Mouse (Mus musculus): Measurements from ENCODE around the gene Glra1. TPM values are rescaled to one million over a fixed set of nuclear protein-coding genes. Genes with fewer than 3 reads are reported as not detected.

Gene Glra1
- total RNA-seq, 2 experiments from 2014 or later, result not detected

- peak; percentile 58 to 61 for DNase-seq (ENCODE audit: low spot score in 2 of 2)
Measured at GRCm38 (mm10) chr11:55518806-55519674, 89.0 kb downstream of the Glra1 start.

- DNase-seq (ENCODE audit: low spot score in 2 of 2), result no peak
Measured at GRCm38 (mm10) chr11:55517666-55518065, 90.3 kb downstream of the Glra1 start.

GRCm38 (mm10) chr11:55511374-55511773 is 96.6 kb downstream of the Glra1 start:
- DNase-seq (ENCODE audit: low spot score in 2 of 2), result no peak

DNA sequence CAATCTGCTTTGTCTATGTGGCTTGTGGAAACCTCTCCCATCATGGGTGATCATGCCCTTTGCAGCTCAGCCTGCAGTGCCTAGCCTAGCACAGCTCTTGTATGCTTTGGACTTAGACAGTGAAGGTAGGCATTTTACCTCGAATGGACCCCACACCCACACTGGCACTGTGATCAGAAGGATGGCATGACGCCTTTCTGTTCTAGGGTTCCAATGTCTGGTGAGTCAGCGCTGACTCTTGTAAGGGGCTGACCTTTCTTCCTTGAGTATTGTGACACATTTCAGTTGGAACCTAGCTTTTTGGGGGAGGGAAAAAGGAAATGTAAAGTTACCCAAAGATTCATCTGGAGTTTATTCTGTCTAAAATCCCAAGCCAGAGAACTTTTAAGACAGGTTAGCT is 102.5 kb downstream of the Glra1 start:
- DNase-seq (ENCODE audit: low spot score in 2 of 2), result peak in 1 of 2 experiments; percentile 24

DNA sequence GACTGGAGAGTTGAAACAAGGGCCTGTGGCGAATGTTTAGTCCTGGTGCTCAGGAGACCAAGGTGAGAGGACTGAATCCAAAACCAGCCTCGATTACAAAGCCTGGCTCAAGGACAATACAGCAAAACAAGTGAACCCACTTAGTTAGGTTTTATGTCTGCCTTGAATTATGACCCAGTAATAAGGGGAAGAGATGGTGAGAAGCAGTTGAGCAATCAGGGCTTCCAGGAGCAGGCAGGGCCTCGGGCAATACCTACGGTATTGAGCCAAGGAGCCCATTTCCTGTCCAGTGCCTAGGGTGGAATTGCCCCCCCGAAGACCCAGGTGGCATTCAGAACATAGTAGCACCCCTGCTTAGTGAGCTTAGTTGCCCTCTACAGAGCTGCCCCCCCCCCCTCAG is 105.1 kb downstream of the Glra1 start:
- no peak for DNase-seq (ENCODE audit: low spot score in 2 of 2)

GRCm38 (mm10) chr11:55501955-55502531 is 106.0 kb downstream of the Glra1 start:
- DNase-seq (ENCODE audit: low spot score in 2 of 2), result no peak

- peak in 1 of 2 experiments; percentile 28 for DNase-seq (ENCODE audit: low spot score in 2 of 2)
Measured at GRCm38 (mm10) chr11:55497885-55498284, 110.1 kb downstream of the Glra1 start.

GRCm38 (mm10) chr11:55496158-55496557 is 111.8 kb downstream of the Glra1 start:
- no peak for DNase-seq (ENCODE audit: low spot score in 2 of 2)

- DNase-seq (ENCODE audit: low spot score in 2 of 2), result no peak
Measured at GRCm38 (mm10) chr11:55485443-55485842, 122.6 kb downstream of the Glra1 start.

GRCm38 (mm10) chr11:55473219-55473618 is 134.8 kb downstream of the Glra1 start:
- DNase-seq (ENCODE audit: low spot score in 2 of 2), result no peak

GRCm38 (mm10) chr11:55471467-55471866 is 136.5 kb downstream of the Glra1 start:
- DNase-seq (ENCODE audit: low spot score in 2 of 2), result no peak

GRCm38 (mm10) chr11:55470761-55471160 is 137.2 kb downstream of the Glra1 start:
- DNase-seq (ENCODE audit: low spot score in 2 of 2), result no peak

DNA sequence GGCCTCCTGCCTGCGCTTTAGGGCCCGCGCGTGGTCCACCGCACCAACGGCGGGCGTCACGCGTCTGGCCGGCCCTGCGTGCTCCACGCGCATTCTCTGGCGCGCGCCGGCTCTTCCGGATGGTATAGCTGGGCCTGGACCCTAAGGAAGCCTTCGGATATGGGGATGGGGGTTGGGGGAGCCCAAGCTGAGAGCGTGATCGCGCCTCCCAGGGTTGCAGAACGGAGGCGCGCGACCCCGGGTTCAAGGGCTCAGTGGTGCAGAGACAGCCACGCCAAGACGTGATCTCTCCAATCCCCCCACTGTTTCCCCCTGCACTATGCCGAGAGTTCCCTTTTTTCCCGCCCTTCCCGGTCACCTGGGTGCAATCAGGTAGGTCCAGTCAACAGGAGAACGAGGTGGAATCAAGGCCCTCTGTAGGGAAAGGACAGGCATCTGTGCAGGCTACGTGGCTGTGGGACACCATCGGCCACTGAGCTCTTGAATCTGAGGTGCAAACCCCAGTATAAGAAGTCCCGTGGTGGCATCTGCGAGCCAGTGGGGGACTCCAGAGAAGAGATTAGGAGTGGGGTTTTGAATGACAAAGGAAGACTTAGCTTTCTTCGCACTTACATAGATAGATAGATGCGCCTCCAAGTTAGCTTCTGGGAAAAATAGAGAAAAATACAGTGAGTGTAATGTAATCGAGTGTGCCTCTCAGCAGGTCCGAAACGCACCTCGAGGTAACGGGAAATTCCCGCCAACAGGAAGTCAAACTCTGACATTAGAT is 137.9 kb downstream of the Glra1 start:
- no peak for DNase-seq (ENCODE audit: low spot score in 2 of 2)

GRCm38 (mm10) chr11:55469048-55469843 is 138.8 kb downstream of the Glra1 start, which contains the start of gene G3bp1:
G3bp1 (plus strand) TSS chr11:55469685.
- DNase-seq (ENCODE audit: low spot score in 2 of 2), result peak; percentile 95 to 97

- no peak for DNase-seq (ENCODE audit: low spot score in 2 of 2)
Measured at GRCm38 (mm10) chr11:55468611-55469047, 139.4 kb downstream of the Glra1 start.

- DNase-seq (ENCODE audit: low spot score in 2 of 2), result no peak
Measured at GRCm38 (mm10) chr11:55468012-55468411, 140.0 kb downstream of the Glra1 start.

GRCm38 (mm10) chr11:55465177-55465576 is 142.8 kb downstream of the Glra1 start:
- DNase-seq (ENCODE audit: low spot score in 2 of 2), result no peak

DNA sequence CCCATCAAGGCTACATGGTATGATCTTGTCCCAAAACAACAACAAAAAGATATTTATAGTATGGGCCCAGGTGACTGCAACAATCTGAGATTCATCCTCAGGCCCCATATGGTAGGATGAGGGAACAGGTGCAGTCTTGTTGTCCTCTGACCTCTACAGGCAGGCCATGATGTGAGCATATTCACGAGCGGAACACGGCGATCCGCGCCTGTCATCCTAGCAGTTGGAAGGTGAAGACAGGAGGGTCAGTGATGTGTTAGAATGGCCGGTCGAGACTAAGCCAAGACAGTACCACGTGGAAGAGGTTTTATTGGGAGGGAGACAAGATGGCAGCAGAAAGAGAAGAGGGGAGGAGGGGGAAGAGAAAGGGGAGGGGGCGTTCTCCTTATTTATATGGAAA is 143.3 kb downstream of the Glra1 start:
- DNase-seq (ENCODE audit: low spot score in 2 of 2), result no peak
